Mouse (Mus musculus): Measurements from ENCODE around the gene Cfap61.

- no peak for TF ChIP-seq POLR2A (IDR thresholded peaks at IDR 0.05; ENCODE audit: extremely low read depth, insufficient read depth, low read length)
- TF ChIP-seq CTCF (IDR thresholded peaks at IDR 0.05; ENCODE audit: extremely low read depth, insufficient read depth, low read length): no peak
Observed at GRCm38 (mm10) chr2:146051334-146051733, 116.8 kb downstream of the Cfap61 start.
